Mouse (Mus musculus) right cerebral cortex, postnatal 36 days (tissue): ENCODE measurements around the gene Rcbtb2.
A peak's percentile ranks its signal among the peaks of the same experiment; 100 is the strongest.

ENCODE experiments used
- DNase-seq, 2 experiments: peaks; one replicate each; pipeline ENCODE4 v3.0.0; 2022; ENCODE audit warnings: low spot score in 2 of 2, mixed read lengths in 1 of 2

Rcbtb2 gene

GRCm38 (mm10) chr14:73204016-73204415, 81.2 kb downstream of the Rcbtb2 start:
- DNase-seq: no peak

DNA sequence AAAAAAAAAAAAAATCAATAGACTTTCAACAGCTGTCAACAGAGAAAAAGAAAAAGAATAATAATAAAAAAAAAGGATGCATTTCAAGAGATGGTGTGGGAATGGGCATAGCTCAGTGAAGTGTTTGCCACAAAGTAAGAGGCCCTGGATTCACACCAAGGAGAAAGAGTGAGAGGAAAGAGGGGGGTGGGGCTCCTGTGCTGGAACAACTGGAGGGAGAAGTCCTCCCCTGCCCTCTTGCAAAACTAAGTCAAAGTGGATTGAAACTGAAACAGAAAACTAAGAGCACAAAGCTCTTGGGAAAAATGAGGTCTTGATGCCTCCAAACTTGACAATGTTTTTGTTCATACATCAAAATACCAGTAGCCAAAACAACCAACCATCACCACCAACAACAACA, 86.4 kb downstream of the Rcbtb2 start:
- DNase-seq: no peak

GRCm38 (mm10) chr14:73210196-73210595, 87.4 kb downstream of the Rcbtb2 start:
- DNase-seq: no peak

- no peak for DNase-seq
Observed at GRCm38 (mm10) chr14:73211477-73211876, 88.6 kb downstream of the Rcbtb2 start.

DNA sequence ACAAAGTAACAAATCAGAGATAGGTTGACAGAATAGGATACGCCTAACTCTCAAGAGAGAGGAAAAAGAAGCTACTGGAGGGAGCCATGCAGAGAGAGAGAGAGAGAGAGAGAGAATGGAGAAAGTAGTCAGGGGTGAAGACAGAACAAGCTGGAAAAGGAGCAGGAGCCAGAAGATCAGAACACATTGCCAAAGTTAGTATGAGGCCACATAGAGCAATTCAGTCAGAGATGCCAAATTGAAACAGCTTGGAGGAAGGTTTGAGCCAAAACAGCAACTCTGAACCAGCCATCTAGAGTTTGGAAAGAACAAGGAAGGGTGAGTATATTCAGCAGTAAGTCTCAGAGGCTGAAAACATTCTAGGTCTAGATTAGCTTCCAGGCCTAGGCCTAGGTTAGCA, 94.2 kb downstream of the Rcbtb2 start:
- DNase-seq: no peak

DNA sequence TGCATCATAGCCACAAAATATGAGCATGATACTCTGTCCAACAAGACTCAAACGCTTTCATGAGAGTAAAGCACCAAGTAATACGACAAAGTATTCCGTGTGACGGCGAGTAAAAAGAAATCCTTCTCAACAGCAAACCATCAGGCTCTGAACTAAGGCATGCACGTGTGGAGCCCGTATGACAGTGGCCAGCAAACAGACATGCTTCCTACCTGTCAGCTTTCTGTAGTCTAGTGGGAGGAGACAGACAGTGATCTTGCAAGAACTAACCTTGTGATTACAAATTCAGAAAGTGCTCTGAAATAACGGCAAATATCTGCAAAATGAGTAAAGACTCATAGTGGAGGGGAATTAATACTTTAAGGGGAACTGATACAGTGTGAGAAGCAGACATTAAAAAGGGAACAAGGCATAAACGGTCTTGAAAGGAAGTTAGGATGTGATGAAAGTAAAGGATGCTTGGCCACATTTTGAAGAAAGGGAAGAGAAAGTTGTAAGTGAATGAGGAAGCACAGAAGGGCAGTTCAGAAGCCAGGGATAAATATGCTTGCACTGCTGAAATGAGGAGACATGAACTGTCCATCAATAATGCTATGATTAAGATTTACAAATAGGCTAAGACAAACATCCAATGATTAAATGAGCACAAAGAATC, 99.6 kb downstream of the Rcbtb2 start:
- DNase-seq: no peak

DNA sequence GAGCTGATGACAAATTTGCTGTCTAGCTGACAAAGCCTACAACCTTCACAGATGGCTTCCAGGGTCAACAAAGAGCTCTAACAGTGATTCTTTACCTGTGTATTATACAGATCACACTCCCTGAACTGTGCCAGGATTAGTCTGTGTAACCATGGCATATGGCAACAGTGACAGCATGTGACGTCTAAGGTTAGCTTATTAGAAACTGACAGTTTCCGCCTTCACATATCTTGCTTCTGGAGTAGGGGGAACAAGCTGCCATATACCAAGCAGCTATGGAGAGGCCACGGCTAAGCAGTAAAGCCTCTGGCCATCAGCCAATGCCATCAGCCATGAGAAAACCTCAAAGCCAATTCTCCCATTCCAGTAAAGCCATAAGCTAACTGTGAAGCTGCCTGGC, 103.5 kb downstream of the Rcbtb2 start:
- DNase-seq: no peak

DNA sequence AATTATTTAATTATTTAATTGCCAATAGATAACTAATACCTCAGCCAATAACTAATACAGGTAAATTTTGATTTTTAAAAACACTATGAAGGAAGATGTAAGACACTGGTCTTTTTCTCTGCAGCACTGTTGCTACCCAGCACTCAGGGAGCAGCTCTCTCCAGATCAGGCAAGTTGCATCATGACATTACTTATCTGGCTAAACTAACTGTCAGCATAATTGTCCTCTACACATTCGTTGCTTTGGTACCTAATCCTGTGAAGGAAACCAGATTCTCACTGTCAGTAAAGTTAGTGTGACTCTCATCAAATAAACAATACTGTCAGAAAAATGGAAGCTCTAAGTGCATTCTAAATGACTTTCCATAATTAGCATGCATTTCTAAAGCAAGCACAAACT, 104.0 kb downstream of the Rcbtb2 start:
- DNase-seq: no peak

- DNase-seq: no peak
Observed at GRCm38 (mm10) chr14:73231286-73231982, 108.6 kb downstream of the Rcbtb2 start.

DNA sequence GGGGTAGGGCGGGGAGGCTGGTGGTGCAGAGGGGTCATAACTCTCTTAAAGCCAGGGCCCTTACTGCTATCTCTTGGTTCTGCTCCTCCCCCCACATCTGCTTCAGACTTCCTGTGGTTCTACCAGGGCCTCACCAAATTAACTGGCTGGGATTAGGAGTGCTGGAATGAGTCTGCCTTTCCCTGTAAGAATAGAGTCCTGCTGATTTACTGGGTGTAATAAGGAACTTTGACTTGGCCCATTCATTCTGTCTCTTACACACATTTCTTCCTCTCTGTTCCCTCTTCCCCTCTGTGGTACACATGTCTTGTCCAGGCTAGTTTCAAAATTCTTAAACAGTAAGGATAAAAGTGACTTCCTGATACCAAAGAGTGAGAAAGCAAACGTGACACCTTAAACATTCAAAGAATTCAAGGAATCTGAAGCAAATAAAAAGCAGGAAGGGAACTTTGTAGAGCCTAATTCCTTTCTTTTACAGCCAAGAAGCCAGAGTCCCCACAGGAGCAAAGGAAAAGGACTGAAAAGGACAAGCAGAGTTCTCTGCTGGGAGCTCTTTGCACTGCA, 111.7 kb downstream of the Rcbtb2 start:
- DNase-seq: no peak

- DNase-seq: no peak
Observed at GRCm38 (mm10) chr14:73237848-73238321, 115.0 kb downstream of the Rcbtb2 start, which contains the start of gene Lpar6. Lpar6 (plus strand) TSS chr14:73237895.

- no peak for DNase-seq
Observed at GRCm38 (mm10) chr14:73238498-73239250, 115.8 kb downstream of the Rcbtb2 start.

DNA sequence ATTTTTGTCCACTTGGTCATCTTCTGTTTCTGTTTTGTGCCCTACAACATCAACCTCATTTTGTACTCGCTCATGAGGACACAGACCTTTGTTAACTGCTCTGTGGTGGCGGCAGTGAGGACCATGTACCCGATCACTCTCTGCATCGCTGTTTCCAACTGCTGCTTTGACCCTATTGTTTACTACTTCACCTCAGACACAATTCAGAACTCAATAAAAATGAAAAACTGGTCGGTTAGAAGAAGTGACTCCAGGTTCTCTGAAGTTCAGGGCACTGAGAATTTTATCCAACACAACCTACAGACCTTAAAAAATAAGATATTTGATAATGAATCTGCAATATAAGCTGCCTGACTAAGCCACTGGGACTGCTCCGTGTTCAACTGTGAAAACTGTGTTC, 116.5 kb downstream of the Rcbtb2 start:
- no peak for DNase-seq

DNA sequence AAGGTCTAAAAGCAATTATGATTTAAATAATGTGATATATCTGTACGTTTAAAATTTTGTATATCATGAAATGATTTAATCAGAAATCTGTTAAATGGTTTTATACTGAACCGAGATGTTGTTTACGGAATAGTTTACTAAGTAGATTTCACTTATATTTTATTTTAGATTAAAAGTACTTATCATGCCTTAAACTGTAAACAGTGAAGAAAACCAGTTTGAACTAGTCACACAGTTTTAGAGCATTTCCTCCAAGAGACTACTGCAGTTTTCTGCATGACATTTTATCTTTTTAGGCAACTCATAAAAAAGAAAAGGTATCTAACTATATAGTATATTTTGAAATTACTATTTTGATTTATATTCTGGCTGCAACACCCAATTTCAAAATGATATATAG, 117.0 kb downstream of the Rcbtb2 start:
- no peak for DNase-seq

GRCm38 (mm10) chr14:73244061-73244597, 121.3 kb downstream of the Rcbtb2 start:
- DNase-seq: no peak

- DNase-seq: no peak
Observed at GRCm38 (mm10) chr14:73250056-73250455, 127.2 kb downstream of the Rcbtb2 start.

DNA sequence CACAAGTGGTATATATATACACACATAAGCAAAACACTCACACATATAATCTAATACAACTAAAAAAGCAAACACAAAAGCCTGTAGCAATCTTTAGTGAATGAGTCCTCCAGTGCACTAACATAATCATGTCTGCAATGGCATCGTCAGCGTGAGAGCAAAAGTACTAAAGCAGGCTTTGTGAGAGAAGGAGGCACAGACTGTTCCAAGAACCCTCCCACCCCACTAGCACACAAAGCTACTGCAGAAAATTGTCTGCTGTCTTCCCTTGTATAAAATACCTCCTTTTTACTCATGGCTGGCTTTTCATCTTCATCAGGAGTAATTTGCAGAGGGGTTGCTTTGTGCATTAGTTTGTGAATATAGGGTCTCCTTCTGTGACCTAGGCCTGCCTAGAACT, 129.4 kb downstream of the Rcbtb2 start:
- DNase-seq: peak in 1 of 2 experiments; percentile 54

DNA sequence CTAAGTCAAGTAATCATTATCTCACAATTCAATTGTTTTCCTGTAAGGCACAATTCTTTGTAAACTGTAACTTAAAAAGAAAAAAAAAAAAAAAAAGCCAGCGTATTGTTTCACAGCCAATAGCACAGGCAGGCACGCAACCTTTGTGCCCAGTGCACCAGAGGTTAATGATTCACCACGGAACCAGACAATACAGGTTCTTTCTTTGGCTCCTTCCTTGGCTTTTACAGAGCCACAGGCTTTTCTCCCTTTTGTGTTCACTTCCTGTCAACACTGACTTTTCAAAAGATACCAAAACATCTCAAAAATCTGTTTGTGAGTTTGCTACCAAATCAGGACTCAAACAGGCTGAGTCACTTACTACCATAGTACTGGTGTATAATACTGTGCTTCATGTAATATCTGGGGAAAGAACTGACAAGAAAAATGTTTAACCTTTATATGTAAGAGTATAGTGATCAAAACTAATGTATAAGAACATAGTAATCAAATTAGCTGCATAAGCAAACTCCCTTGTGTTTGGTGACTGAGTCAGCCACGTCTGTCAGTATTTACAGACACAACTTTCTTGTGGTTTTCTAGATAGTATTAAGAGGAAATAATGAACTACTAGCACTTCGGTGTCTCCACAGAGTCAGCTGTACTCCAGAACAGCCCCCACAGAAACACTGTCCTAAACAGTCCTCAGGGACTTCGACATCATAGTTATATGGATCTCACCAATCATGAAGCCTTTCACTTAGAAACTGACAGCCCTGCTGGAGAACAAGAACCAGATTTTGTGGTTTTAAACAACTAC, 130.8 kb downstream of the Rcbtb2 start:
- DNase-seq: no peak

DNA sequence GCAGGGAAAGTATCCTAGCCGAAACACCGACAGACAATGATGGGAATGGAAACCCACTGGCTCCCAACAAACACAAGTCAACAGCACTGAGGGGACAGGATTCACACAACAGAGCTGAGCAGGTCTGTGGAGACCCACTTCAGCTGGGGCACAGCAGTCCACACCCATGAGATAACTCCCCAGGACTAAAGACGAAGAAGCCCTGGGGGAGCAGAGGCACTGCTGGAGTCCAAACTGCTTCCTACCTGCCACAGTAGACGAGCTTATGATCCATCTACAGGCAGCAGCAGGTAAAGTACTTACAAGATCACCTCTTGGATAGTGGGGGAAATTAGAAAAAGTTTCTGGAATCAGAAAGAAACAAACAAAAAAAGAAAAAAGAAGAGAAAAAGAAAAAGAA, 131.6 kb downstream of the Rcbtb2 start:
- DNase-seq: no peak

GRCm38 (mm10) chr14:73255426-73255970, 132.7 kb downstream of the Rcbtb2 start:
- no peak for DNase-seq

DNA sequence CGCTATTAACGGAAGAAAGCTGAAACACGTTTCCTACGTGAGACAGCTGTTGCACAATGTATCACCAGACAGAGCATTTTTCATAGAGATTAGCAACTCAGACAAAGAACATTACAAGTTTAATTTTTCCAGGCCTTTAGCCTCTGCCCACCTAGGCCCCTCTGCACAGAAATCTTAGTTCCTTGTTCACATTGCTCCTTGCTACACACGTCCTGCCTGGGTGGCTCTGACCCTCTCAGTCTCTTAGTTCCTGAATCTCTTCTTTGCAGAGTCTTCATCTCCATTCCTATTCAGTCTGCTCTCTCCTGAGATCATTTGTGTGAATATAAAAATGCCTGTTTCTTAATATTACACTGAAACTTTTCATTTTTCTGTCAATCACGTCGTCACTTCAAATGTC, 134.5 kb downstream of the Rcbtb2 start:
- no peak for DNase-seq
